Comparison of ENCODE assay signal across 27 mouse cellular contexts in genomic region chr1:177686137-177686536, GRCm38 (mm10). TPM values are rescaled to one million over a fixed set of nuclear protein-coding genes. Genes with fewer than 3 reads are reported as not detected.
"Had no signal": no experiment of that assay in that cellular context is flagged by ENCODE, and none has a peak within 500 bp of the region (broad histone marks: within the 10 kb centered on the region; RNA-seq: fewer than 3 reads in every experiment).

No protein-coding gene starts in this region.

- H3K27ac ChIP-seq: limb, embryonic 12.5 days; limb, embryonic 15.5 days; liver, embryonic 14.5 days; macrophage; midbrain, embryonic 12.5 days; midbrain, embryonic 15.5 days; neural tube, embryonic 12.5 days; neural tube, embryonic 15.5 days; stomach, embryonic 15.5 days had no signal

- DNase-seq: kidney, adult 9 months; kidney, postnatal 14 days; kidney, postnatal 4 days; layer of hippocampus, adult 9-11 months; left cerebral cortex, postnatal 4 days; liver, postnatal 0 days; lung, embryonic 14.5 days; right cerebral cortex, adult 18-20 months; right cerebral cortex, postnatal 25 days; spleen, adult 18-20 months; thymus, postnatal 25 days had no signal

- H3K4me2 ChIP-seq: limb, embryonic 12.5 days; limb, embryonic 15.5 days; liver, embryonic 11.5 days; lung, embryonic 14.5 days; midbrain, embryonic 12.5 days; midbrain, embryonic 15.5 days; neural tube, embryonic 12.5 days; neural tube, embryonic 15.5 days; stomach, embryonic 15.5 days had no signal

- H3K9me3 ChIP-seq: limb, embryonic 12.5 days; limb, embryonic 15.5 days; midbrain, embryonic 12.5 days; midbrain, embryonic 15.5 days; neural tube, embryonic 12.5 days; neural tube, embryonic 15.5 days; stomach, embryonic 15.5 days had no signal

- H3K9ac ChIP-seq: limb, embryonic 12.5 days; limb, embryonic 15.5 days; liver, embryonic 14.5 days; liver, postnatal 0 days; lung, embryonic 14.5 days; midbrain, embryonic 12.5 days; midbrain, embryonic 15.5 days; neural tube, embryonic 12.5 days; neural tube, embryonic 15.5 days; stomach, embryonic 15.5 days had no signal

- H3K36me3 ChIP-seq: limb, embryonic 12.5 days; limb, embryonic 15.5 days; midbrain, embryonic 12.5 days; midbrain, embryonic 15.5 days; neural tube, embryonic 12.5 days; neural tube, embryonic 15.5 days; stomach, embryonic 15.5 days had no signal

- ATAC-seq: liver, postnatal 0 days; lung, postnatal 0 days; midbrain, embryonic 15.5 days had no signal

- H3K4me3 ChIP-seq: limb, embryonic 12.5 days; limb, embryonic 15.5 days; midbrain, embryonic 12.5 days; midbrain, embryonic 15.5 days; neural tube, embryonic 12.5 days; neural tube, embryonic 15.5 days; stomach, embryonic 15.5 days had no signal

- H3K27me3 ChIP-seq: limb, embryonic 12.5 days; limb, embryonic 15.5 days; midbrain, embryonic 15.5 days; neural tube, embryonic 12.5 days; neural tube, embryonic 15.5 days; stomach, embryonic 15.5 days had no signal

- H3K4me1 ChIP-seq: limb, embryonic 15.5 days; stomach, embryonic 15.5 days had no signal

RNA-seq across cellular contexts. Expression of gene 1700016C15Rik, which starts 43.5 kb away (rescaled TPM):
- total RNA-seq: layer of hippocampus, adult 18-20 months; layer of hippocampus, postnatal 25 days; left cerebral cortex, adult 8-10 months; left cerebral cortex, postnatal 14 days; left cerebral cortex, postnatal 4 days; megakaryocyte, adult 5-6 weeks had no signal
- polyA plus RNA-seq: limb, embryonic 12.5 days; limb, embryonic 15.5 days; liver, embryonic 11.5 days; liver, embryonic 14.5 days; liver, postnatal 0 days; lung, embryonic 14.5 days; macrophage; midbrain, embryonic 12.5 days; midbrain, embryonic 15.5 days; neural tube, embryonic 15.5 days; stomach, embryonic 15.5 days had no signal
